Mouse (Mus musculus): ENCODE data around the gene Ankrd39.

- TF ChIP-seq CTCF (conservative IDR thresholded peaks at IDR 0.05; ENCODE audit: low read length) (no peak), POU5F1 (IDR thresholded peaks at IDR 0.05; ENCODE audit: borderline replicate concordance, low read length) (no peak)
These were observed 41.5 kb upstream of the Ankrd39 start for GRCm38 (mm10) chr1:36588476-36589450.
